Mouse (Mus musculus) frontal cortex, adult (tissue): ENCODE data around the gene Angptl7.

ENCODE experiments used
- ATAC-seq: cut with Nextera tagmentation; 2 replicates; pipeline ENCODE4 v1.9.2; 2017; ENCODE audit warnings: mild to moderate bottlenecking, moderate library complexity, mixed read lengths; ENCODE audit not compliant: low TSS enrichment

The Angptl7 gene

GRCm38 (mm10) chr4:148500410-148500867, at the start of gene Angptl7:
TSS of gene Angptl7 (minus strand) at chr4:148500460.
- no peak for ATAC-seq

- no peak for ATAC-seq
Observed at GRCm38 (mm10) chr4:148549106-148549505, 48.8 kb upstream of the Angptl7 start.

- no peak for ATAC-seq
Observed at GRCm38 (mm10) chr4:148535876-148536275, 35.6 kb upstream of the Angptl7 start.

- no peak for ATAC-seq
Observed at GRCm38 (mm10) chr4:148533613-148534328, 33.5 kb upstream of the Angptl7 start.

DNA sequence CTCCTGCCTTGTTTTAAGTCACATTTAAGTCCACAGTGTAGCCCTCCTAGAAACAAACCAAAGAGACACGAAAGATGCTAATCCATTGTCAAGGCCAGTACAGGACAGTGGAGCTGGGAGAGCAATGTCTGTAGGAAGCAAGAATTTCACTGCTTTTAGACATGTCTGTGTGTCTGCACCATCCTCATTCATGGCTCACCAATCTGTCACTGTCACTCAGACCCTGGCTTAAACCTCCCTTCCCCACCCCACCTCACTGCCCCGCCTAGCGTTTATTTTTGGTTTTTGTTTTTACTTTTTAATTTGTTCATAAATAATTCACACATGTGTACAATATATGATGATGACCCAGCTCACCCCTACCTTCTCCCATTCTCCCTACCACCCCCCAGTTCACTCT, 32.3 kb upstream of the Angptl7 start:
- no peak for ATAC-seq

DNA sequence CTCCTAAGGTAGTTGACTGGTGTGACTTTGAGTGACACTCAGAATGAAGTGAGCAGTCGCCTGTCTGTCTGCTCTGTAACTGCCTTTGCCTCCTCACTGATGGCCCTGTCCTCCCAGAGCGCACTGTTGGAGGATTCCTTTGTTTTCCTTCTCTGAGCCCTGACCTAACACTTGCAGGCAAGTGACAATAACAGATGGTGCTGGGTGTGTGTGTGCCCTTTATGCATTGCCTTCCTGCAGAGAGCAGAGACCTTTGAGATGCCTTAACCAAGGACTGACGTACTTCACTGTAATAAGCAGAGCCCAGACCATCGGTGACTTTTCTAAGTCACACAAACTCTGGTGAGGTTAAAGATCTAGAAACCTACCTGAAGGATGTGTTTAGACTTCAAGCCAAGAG, 31.1 kb upstream of the Angptl7 start:
- ATAC-seq = no peak

GRCm38 (mm10) chr4:148530778-148531177, 30.5 kb upstream of the Angptl7 start:
- no peak for ATAC-seq

GRCm38 (mm10) chr4:148530351-148530750, 30.1 kb upstream of the Angptl7 start:
- ATAC-seq = no peak

DNA sequence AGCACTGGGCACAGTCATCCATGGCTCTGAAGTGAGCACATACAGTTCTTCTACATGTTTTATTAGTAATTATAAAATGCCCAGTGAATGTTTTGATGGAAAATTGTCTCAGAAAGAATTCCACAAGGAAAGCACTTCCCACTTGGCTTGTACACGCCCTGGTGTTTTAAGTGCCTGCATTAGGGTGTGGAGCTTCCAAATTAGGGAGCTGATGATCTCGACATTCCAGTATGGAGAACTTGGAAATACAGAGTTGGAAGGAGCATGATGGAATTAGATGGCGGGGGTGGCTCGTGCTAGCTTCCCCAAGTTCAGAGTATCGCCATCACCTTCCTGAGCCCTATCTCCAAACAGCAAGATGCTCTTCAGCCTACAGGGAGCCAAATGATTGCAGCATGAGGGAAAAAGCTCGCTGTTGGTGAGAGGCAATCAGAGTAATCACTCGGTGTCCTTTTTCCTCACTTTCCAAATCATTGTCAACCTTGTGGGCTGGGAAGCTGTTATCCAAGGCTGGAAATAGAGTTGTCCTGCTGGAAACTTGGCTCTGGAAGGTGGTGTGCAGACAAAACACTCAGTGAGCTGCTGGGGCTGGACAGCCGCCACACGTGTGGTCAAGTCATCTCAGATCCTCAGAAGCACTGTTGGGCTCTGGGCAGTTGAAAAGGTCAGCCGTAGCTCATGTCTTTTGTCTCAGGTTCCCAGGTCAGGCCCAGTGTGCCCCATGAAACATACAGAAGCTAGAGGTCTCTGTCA, 27.1 kb upstream of the Angptl7 start:
- ATAC-seq = no peak

DNA sequence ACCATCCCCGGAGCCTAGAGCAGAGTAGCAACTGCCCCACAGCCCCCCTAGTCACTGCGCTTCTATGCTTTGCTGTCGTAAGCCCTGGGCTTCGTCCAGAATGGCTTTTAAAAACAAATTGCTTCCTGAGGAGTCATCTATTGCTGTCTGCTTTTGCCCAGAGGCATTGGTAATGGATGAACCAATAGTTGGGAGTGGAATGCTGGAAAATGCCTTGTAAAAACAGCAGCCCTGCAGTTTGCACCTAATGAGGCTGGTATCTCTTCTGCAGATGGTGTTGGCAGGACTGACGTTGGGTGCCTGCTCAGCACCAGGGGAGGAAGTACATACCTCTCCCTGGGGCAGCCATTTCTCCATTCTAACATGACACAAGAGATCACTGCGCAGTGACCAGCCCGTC, 23.3 kb upstream of the Angptl7 start:
- no peak for ATAC-seq

DNA sequence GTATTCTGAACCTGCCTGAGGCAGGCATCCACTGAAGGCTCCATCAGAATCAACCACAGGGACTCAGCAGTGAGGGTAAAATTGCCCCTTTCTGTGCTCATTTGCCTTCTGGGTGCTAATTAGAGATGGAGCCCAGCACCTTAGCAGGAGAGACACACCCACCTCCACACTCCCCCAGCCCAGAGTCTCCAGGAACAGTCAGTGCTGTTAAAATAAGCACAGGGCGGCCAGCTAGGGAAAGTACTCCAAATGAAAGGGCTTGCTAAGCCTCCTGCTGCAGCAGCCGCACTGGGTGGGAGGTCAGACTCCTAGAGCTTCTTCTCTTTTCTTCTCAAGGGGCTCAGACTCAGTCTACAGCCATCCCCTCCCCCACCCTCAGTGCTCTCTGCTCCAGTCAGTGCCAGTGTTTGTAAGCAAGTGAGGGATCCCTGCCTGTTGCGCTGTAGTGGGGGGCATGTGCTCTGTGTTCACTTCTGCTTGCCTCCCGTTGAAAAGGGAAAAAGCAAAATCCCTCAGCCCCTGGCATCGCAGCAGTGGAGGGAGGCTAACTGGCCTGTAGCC, 18.1 kb upstream of the Angptl7 start:
- ATAC-seq = peak; percentile 72; the same call in 1 of the 2 replicates

GRCm38 (mm10) chr4:148517809-148518208, 17.5 kb upstream of the Angptl7 start:
- peak; percentile 22; the same call in 1 of the 2 replicates for ATAC-seq

DNA sequence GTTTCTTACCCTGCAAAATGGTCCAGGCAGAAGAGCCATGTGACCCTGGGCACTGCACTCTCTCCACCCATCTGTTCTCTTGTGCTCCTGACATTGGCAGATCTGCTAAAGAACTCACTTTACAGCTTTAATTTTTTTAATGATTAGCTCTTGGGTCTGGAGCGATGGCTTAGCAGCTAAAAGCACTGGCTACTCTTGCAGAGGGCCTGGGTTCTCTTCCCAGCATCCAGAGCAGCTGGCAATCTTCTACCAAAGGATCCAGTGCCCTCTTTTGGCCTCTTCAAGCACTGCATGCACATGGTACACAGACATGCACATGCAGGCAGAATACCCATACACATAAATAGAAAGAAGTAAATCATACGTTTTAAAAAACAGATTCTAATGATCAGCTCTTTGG, 15.1 kb upstream of the Angptl7 start:
- no peak for ATAC-seq

- peak; percentile 26 for ATAC-seq
Observed at GRCm38 (mm10) chr4:148513021-148513559, 12.8 kb upstream of the Angptl7 start.

- no peak for ATAC-seq
Observed at GRCm38 (mm10) chr4:148511334-148511733, 11.1 kb upstream of the Angptl7 start.

GRCm38 (mm10) chr4:148510691-148511090, 10.4 kb upstream of the Angptl7 start:
- no peak for ATAC-seq

- ATAC-seq = no peak
Observed at GRCm38 (mm10) chr4:148509450-148510084, 9.3 kb upstream of the Angptl7 start.

DNA sequence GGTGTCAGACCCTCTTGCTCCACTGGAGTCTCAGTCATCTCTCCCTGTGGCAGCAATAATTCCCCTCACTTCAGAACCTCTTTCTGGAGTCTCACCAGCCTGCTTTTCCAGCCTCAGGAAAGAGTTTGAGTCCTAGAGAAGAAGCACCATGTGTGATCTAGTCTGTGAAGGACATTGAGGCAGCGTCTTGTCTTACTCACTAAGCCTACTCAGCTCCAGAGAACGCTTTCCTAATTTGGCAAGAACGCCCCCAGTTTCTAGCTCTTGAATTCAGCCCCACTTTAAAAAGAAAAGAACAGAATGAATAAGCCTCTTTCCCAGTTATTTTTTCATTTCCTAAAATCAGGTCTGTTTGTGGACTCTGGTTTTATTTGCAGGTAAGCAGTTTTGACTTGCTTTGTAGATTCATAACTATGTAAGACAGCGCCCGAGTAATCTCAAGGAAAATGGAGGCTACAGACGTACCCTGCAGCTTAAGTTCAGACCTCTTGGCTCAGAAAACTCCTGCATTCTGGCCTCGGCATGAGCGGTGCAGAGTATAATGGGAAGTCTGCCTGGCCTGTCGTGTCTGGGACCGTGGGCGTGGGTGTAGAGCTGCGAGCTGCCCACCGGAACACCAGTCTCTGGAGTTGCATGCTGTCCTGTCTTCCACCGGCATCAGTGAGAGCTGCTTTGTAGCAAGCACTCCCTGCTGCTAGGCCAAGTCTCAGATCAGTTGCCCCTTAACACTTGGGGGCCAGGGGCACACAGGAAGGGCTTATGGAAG, 8.0 kb upstream of the Angptl7 start:
- ATAC-seq = peak; percentile 64

GRCm38 (mm10) chr4:148507585-148507984, 7.3 kb upstream of the Angptl7 start:
- no peak for ATAC-seq

GRCm38 (mm10) chr4:148504497-148504959, 4.3 kb upstream of the Angptl7 start:
- ATAC-seq = 0 out of 2 replicates have a peak, but pooled peaks have one; percentile 24
